28 mouse cellular contexts compared by ENCODE assay signal in genomic region chr10:39345921-39346320, GRCm38 (mm10).
"Had no signal": no experiment of that assay in that cellular context is flagged by ENCODE, and none has a peak within 500 bp of the region (broad histone marks: within the 10 kb centered on the region; RNA-seq: fewer than 3 reads in every experiment).

No protein-coding gene starts in this region.

- H3K36me3 ChIP-seq: heart, embryonic 13.5 days; heart, embryonic 15.5 days; hindbrain, embryonic 10.5 days; hindbrain, embryonic 12.5 days; intestine, embryonic 15.5 days; limb, embryonic 13.5 days; limb, embryonic 15.5 days; liver, embryonic 12.5 days had no signal

- DNase-seq: gastrocnemius, postnatal 14 days; gastrocnemius, postnatal 36 days; heart, adult 11 months; heart, adult 2 months; heart, postnatal 14 days; heart, postnatal 36 days; kidney, adult 18-20 months; kidney, adult 8-10 months; kidney, postnatal 10 days; kidney, postnatal 25 days; kidney, postnatal 4 days; layer of hippocampus, adult 9-11 months; layer of hippocampus, postnatal 36 days; left cerebral cortex, postnatal 4 days had no signal

- H3K9me3 ChIP-seq: heart, embryonic 13.5 days; heart, embryonic 15.5 days; hindbrain, embryonic 10.5 days; hindbrain, embryonic 12.5 days; intestine, embryonic 15.5 days; limb, embryonic 13.5 days; limb, embryonic 15.5 days; liver, embryonic 12.5 days had no signal

- H3K4me3 ChIP-seq: heart, adult 2 months; heart, embryonic 13.5 days; heart, embryonic 15.5 days; hindbrain, embryonic 10.5 days; hindbrain, embryonic 12.5 days; intestine, embryonic 15.5 days; layer of hippocampus, adult 2 months; limb, embryonic 13.5 days; limb, embryonic 15.5 days; liver, embryonic 12.5 days had no signal

- H3K27ac ChIP-seq: heart, adult 2 months; heart, embryonic 13.5 days; heart, embryonic 15.5 days; hindbrain, embryonic 10.5 days; hindbrain, embryonic 12.5 days; hindbrain, embryonic 14.5 days; intestine, embryonic 15.5 days; layer of hippocampus, adult 2 months; limb, embryonic 13.5 days; limb, embryonic 15.5 days; liver, embryonic 12.5 days had no signal

- H3K4me1 ChIP-seq: heart, embryonic 13.5 days; heart, embryonic 15.5 days; hindbrain, embryonic 10.5 days; hindbrain, embryonic 12.5 days; intestine, embryonic 15.5 days; limb, embryonic 13.5 days; limb, embryonic 15.5 days; liver, embryonic 12.5 days had no signal

- H3K9ac ChIP-seq: heart, embryonic 13.5 days; heart, embryonic 15.5 days; hindbrain, embryonic 12.5 days; hindbrain, embryonic 14.5 days; intestine, embryonic 15.5 days; limb, embryonic 13.5 days; limb, embryonic 15.5 days; liver, embryonic 12.5 days had no signal

- H3K27me3 ChIP-seq: heart, embryonic 13.5 days; heart, embryonic 15.5 days; hindbrain, embryonic 12.5 days; intestine, embryonic 15.5 days; limb, embryonic 13.5 days; limb, embryonic 15.5 days; liver, embryonic 12.5 days had no signal

- ATAC-seq: hindbrain, embryonic 16.5 days; inflammation-experienced regulatory T-cells, adult 6 months; intestine, embryonic 15.5 days; intestine, postnatal 0 days; liver, embryonic 12.5 days had no signal

- H3K4me2 ChIP-seq: heart, embryonic 11.5 days; heart, embryonic 13.5 days; heart, embryonic 15.5 days; hindbrain, embryonic 12.5 days; hindbrain, embryonic 14.5 days; intestine, embryonic 15.5 days; limb, embryonic 13.5 days; limb, embryonic 15.5 days; liver, embryonic 12.5 days had no signal
